Mouse (Mus musculus): ENCODE data around the gene Riox1.

The Riox1 gene

GRCm38 (mm10) chr12:83949776-83950492 is 474 bp upstream of the Riox1 start:
- DNase-seq (ENCODE audit: low spot score): no peak

GRCm38 (mm10) chr12:83950840-83951701 is 663 bp downstream of the Riox1 start:
- peak; percentile 51 for DNase-seq (ENCODE audit: low spot score)

- no peak for DNase-seq (ENCODE audit: low spot score)
Observed at GRCm38 (mm10) chr12:83951711-83952575, 1.5 kb downstream of the Riox1 start.

GRCm38 (mm10) chr12:83958278-83958677 is 7.9 kb downstream of the Riox1 start:
- DNase-seq (ENCODE audit: low spot score): no peak

- DNase-seq (ENCODE audit: low spot score): no peak
Observed at GRCm38 (mm10) chr12:83965235-83965634, 14.8 kb downstream of the Riox1 start.

GRCm38 (mm10) chr12:83972117-83972516 is 21.7 kb downstream of the Riox1 start:
- no peak for DNase-seq (ENCODE audit: low spot score)

GRCm38 (mm10) chr12:83978862-83979261 is 28.5 kb downstream of the Riox1 start:
- DNase-seq (ENCODE audit: low spot score): no peak

- no peak for DNase-seq (ENCODE audit: low spot score)
Observed at GRCm38 (mm10) chr12:83981615-83982014, 31.2 kb downstream of the Riox1 start.

- DNase-seq (ENCODE audit: low spot score): no peak
Observed at GRCm38 (mm10) chr12:83984752-83985151, 34.3 kb downstream of the Riox1 start, which contains the start of gene Heatr4. TSS of gene Heatr4 (minus strand) at chr12:83984852.

- DNase-seq (ENCODE audit: low spot score): no peak
Observed at GRCm38 (mm10) chr12:83987242-83987582, 36.8 kb downstream of the Riox1 start.

GRCm38 (mm10) chr12:83987583-83988441 is 37.4 kb downstream of the Riox1 start, which contains the start of gene Acot2:
TSS of gene Acot2 (plus strand) at chr12:83987861.
- peak; percentile 75 for DNase-seq (ENCODE audit: low spot score)

- no peak for DNase-seq (ENCODE audit: low spot score)
Observed at GRCm38 (mm10) chr12:83988483-83988882, 38.1 kb downstream of the Riox1 start.

GRCm38 (mm10) chr12:83989378-83989777 is 39.0 kb downstream of the Riox1 start:
- DNase-seq (ENCODE audit: low spot score): no peak

GRCm38 (mm10) chr12:83997221-83997620 is 46.8 kb downstream of the Riox1 start:
- DNase-seq (ENCODE audit: low spot score): no peak

- DNase-seq (ENCODE audit: low spot score): no peak
Observed at GRCm38 (mm10) chr12:83998341-83999107, 48.1 kb downstream of the Riox1 start.

- peak; percentile 25 for DNase-seq (ENCODE audit: low spot score)
Observed at GRCm38 (mm10) chr12:83999237-83999636, 48.8 kb downstream of the Riox1 start.

- DNase-seq (ENCODE audit: low spot score): no peak
Observed at GRCm38 (mm10) chr12:84000418-84000817, 50.0 kb downstream of the Riox1 start.
